Mouse (Mus musculus) 3T3-L1 (cell line): ENCODE data around the gene Spata3.

ENCODE experiments used
- DNase-seq: peaks from one replicate; pipeline ENCODE4 v3.0.0-alpha.2; 2015; ENCODE audit warnings: low read depth, low spot score

The Spata3 gene

DNA sequence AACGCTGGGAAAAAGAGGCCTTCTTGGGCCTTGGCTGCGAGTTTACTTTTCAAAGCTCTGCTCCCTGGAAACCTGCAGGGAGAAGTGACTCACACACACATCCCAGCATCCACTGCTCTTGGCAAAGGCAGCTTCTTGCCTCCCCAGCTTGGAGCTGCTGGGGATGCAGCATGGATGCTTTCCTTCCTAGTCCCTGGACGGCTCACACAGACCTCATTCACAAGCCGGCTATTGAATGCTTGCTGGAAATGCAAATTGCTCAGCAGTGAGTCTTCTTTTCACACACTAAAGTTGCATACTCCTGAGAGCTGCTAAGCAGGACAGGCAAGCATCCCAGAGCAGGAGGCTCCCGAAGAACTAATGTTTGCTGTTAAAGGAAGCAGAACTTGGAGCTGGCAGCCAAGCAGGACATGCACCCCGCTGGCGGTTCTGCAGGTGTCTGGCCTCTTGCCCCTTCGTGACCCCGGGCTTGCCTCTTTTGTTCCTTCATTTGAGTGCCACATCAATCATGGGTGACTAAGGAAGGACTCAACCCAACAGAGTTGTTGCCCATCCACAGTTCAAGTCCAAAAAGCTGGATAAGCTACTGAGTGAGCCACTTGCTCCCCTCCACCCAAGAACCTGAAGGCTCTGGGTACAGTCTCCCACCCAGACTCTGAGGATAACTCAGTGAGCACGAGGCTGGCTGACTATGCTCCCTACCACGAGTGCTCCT lies 15.8 kb downstream of the Spata3 start:
- DNase-seq: peak; percentile 61

DNA sequence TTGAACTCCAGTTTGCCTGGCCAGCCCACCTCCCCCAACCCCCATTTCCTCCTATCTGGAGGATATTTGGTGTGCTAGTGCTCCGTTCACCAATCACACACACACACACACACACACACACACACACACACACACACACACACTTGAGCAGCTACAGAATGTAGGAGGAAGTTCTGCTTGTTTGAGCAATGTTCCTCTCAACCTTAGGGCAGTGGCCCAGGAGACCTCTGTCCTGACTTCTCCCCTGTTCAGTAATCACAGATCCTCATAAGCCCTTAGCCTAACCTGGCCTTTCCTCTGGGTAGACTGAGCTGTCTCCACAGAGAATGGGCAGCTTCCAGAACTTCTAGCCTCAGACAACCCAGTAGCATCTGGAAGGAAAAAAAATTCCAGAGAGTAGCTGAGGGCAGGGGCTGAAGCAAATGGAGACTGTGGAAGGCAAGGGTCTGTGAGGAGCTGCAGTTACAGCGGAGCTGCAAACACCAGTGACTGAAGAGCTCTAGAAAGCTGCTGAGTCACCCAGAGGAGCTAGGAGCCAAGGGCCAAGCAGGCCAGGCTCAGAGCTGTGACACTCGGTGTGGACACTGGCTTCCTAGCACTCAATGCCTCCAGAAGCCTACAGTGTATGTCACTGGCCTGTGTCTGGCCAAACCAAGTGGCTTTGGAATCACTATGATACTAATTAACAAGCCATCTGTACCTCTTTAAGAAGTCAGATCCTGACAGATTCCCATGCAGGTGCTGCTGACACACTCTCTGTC lies 21.8 kb downstream of the Spata3 start:
- DNase-seq: no peak

- no peak for DNase-seq
Measured at GRCm38 (mm10) chr1:86040131-86040530, 23.5 kb downstream of the Spata3 start.

- DNase-seq: no peak
Measured at GRCm38 (mm10) chr1:86040817-86041216, 24.2 kb downstream of the Spata3 start.

DNA sequence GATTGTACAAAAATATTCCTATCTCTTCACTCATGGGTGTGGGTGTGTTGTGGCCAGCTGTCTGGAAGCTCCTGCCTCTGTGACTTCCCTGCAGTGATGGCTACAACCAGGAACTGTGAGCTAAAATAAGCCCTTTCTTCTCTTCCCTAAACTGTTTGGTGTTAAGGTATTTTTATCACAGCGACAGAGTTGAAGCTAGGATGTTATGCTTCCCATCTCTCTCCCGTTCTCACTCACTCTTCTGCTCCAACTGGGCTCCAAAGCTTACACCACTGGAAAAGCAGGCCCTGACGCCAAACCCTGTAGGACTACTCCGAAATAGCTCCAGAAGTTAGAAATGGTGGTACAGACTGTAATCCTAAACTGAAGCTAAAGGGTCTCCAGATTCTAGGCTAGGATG lies 28.4 kb downstream of the Spata3 start:
- no peak for DNase-seq

GRCm38 (mm10) chr1:86045848-86046805 lies 29.5 kb downstream of the Spata3 start, which contains the start of gene 2810459M11Rik:
TSS of gene 2810459M11Rik (plus strand) at chr1:86045863.
- no peak for DNase-seq

DNA sequence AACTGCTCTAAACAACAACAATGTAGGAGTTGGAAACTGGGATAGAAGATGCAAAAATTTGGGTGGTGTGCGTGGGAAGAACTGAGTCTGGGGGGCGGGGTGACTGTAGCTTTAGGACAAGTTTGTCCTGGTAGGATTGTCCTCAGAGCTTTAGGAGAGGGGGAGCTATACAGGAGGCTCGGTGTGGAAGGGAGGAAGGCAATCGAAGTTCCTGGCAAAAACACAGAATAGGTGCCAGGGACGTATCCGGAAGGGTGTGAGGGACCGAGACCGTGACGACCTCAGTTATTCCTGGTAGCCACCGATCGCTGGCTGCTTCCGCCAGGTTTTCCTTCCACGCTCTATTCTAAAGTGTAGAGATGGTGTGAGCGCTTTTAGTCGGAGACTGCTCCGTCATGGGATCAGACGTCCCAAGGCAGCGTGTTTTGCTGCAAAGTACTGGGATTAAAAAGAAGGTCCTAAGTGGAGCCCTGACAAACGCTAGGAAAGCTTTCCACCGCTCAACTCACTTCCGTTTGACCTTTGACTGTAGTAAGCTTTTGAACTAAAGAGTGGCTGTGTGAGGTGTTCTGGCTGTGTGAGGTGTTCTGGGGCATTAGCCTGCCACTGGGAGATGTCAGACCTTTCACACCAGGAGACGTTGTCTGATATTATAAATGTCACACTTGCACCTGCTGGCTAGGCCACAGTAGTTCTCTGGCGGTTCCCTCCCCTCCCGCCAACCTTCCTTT lies 30.4 kb downstream of the Spata3 start:
- DNase-seq: no peak

DNA sequence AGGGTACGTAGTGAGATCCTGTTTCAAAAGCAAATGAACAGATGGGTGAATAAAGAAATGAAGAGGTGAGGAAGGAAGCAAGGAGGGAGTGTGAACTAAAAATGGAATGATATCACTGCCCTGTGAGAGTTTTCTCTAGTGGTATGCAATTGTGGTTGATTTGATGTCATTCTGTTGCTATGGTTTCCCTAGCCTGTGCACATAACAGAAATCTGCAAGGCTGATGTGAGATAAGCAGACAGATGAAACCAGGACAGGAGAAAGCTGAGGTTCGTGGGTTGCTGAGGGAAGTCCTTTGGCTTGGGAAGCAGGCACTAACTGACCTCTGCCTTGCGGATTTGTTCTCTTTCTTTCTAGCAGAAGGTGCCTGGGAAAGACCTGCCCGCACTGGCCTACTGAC lies 31.6 kb downstream of the Spata3 start:
- DNase-seq: peak; percentile 28

- DNase-seq: no peak
Measured at GRCm38 (mm10) chr1:86048744-86049143, 32.1 kb downstream of the Spata3 start.

- DNase-seq: peak; percentile 27
Measured at GRCm38 (mm10) chr1:86053198-86053921, 36.7 kb downstream of the Spata3 start.

- no peak for DNase-seq
Measured at GRCm38 (mm10) chr1:86054943-86055342, 38.3 kb downstream of the Spata3 start.

- no peak for DNase-seq
Measured at GRCm38 (mm10) chr1:86056284-86056683, 39.7 kb downstream of the Spata3 start.

DNA sequence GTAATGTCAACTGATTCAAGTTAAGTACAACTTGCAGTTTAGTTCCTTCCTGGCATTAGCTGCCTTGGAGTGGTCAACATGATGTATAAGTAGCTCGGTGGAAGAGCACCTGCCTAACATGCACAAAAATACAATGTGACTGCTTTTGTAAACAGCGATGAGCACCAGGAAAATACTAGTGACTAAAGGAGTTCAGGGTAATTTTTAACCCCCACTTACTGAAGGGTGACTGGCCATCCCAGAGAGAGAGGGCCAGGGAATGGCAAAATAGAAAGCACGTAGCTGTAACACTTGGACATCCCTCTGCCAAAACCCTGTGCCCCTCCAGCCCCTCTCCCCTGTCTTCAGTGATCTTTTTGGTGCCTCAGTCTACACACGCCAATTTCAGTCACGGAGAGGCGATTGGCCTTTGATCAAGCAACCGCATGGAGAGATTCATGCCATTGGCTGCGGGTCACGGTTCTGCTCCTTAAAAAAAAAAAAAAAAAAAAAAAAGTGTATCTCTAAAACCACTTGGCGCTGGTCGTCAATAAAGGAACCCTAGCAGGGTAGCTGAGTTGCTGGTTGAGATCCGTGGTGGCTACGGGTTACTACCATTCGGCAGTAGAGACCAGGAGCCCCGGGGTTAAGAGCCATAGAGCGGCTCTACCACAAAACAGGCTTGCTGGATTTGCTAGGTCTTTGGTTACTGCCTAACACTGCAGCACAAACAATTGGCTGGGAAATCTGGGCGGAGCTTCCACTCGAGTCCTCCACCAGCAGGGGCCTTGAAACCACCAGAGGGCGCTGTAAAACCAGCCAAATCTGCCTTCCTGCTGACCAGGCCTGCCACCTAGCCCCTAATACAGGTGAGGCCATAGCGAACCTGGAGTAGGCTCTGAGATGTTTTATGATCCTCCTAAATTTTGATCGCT lies 42.5 kb downstream of the Spata3 start:
- peak; percentile 93 for DNase-seq

GRCm38 (mm10) chr1:86062523-86062922 lies 45.9 kb downstream of the Spata3 start:
- peak; percentile 15 for DNase-seq

GRCm38 (mm10) chr1:86064271-86064991 lies 47.8 kb downstream of the Spata3 start, which contains the start of gene Psmd1:
TSS of gene Psmd1 (plus strand) at chr1:86064387.
- peak; percentile 97 for DNase-seq

- no peak for DNase-seq
Measured at GRCm38 (mm10) chr1:86076565-86076964, 59.9 kb downstream of the Spata3 start.
